Mouse (Mus musculus) heart, embryonic 10.5 days (tissue): ENCODE measurements at regions not wholly inside any gene's neighbourhood (a gene's known extent, or its start where the extent isn't known, plus 50 kb on each side); places are given as distances from the start of the nearest gene placed in this dataset.

Source experiments
- DNase-seq: peaks from one replicate; pipeline ENCODE4 v3.0.0-alpha.2; 2017; ENCODE audit warnings: low spot score
- H3K27ac ChIP-seq: fragments of 300-500 bp; sonication (generic); 2 replicates; pipeline ENCODE4 v1.5.1; 2016; ENCODE audit warnings: mild to moderate bottlenecking
- H3K27me3 ChIP-seq: fragments of 300-500 bp; sonication (generic); 2 replicates; pipeline ENCODE4 v1.6.1; 2016; ENCODE audit warnings: mild to moderate bottlenecking; ENCODE audit not compliant: poor library complexity, insufficient read depth, severe bottlenecking
- H3K36me3 ChIP-seq: fragments of 300-500 bp; sonication (generic); 2 replicates; pipeline ENCODE4 v1.6.1; 2016; ENCODE audit warnings: mild to moderate bottlenecking, moderate library complexity
- H3K4me1 ChIP-seq: fragments of 300-500 bp; sonication (generic); 2 replicates; pipeline ENCODE4 v1.6.1; 2016; ENCODE audit warnings: mild to moderate bottlenecking
- H3K4me3 ChIP-seq: fragments of 300-500 bp; sonication (generic); 2 replicates; pipeline ENCODE4 v1.5.1; 2016; ENCODE audit warnings: mild to moderate bottlenecking, moderate library complexity
- H3K9me3 ChIP-seq: fragments of 300-500 bp; sonication (generic); 2 replicates; pipeline ENCODE4 v1.6.1; 2016; ENCODE audit warnings: mild to moderate bottlenecking, moderate library complexity
- WGBS: fragments of 180-500 bp; shearing (Covaris S2); methylation state at CpG from one replicate; pipeline ENCODE4 v1.1.7; 2016; 5-methylcytosine and 5-hydroxymethylcytosine counted together

- 56% methylated on average over 5 of the region's 5 CpGs for WGBS
- no peak overlapping the region for H3K27ac ChIP-seq
- H3K27me3 ChIP-seq, result no peaks in the 10 kb centered on the region
- no peak for DNase-seq
- no peaks in the 10 kb centered on the region for H3K9me3 ChIP-seq
- H3K4me3 ChIP-seq, result no peak overlapping the region
- H3K36me3 ChIP-seq, result no peaks in the 10 kb centered on the region
- no peaks in the 10 kb centered on the region for H3K4me1 ChIP-seq
These were observed 450.8 kb downstream of the 9430069I07Rik start for GRCm38 (mm10) chr15:33906727-33907479.

GRCm38 (mm10) chr15:33896076-33896475 lies 461.6 kb downstream of the 9430069I07Rik start:
- no peak for DNase-seq
- Histone ChIP-seq H3K27ac (no peak overlapping the region), H3K9me3 (no peaks in the 10 kb centered on the region), H3K36me3 (no peaks in the 10 kb centered on the region), H3K27me3 (no peaks in the 10 kb centered on the region), H3K4me3 (no peak overlapping the region), H3K4me1 (no peaks in the 10 kb centered on the region)
- 87% methylated on average over 2 of the region's 2 CpGs for WGBS

- Histone ChIP-seq H3K4me3 (no peak overlapping the region), H3K4me1 (no peaks in the 10 kb centered on the region), H3K36me3 (no peaks in the 10 kb centered on the region), H3K27me3 (no peaks in the 10 kb centered on the region), H3K9me3 (no peaks in the 10 kb centered on the region), H3K27ac (no peak overlapping the region)
- no peak for DNase-seq
- 87% methylated on average over 4 of the region's 4 CpGs for WGBS
These were observed 467.1 kb downstream of the 9430069I07Rik start for GRCm38 (mm10) chr15:33890606-33891005.

GRCm38 (mm10) chr15:33888865-33889368 lies 468.8 kb downstream of the 9430069I07Rik start:
- 76% methylated on average over 1 of the region's 1 CpGs for WGBS
- Histone ChIP-seq H3K4me3 (no peak overlapping the region), H3K4me1 (no peaks in the 10 kb centered on the region), H3K9me3 (no peaks in the 10 kb centered on the region), H3K27me3 (no peaks in the 10 kb centered on the region), H3K36me3 (no peaks in the 10 kb centered on the region), H3K27ac (no peak overlapping the region)
- DNase-seq, result no peak

- DNase-seq, result no peak
- Histone ChIP-seq H3K4me1 (no peaks in the 10 kb centered on the region), H3K4me3 (no peak overlapping the region), H3K27me3 (no peaks in the 10 kb centered on the region), H3K9me3 (no peaks in the 10 kb centered on the region), H3K27ac (no peak overlapping the region), H3K36me3 (no peaks in the 10 kb centered on the region)
- WGBS, result 48% methylated on average over 3 of the region's 3 CpGs
These were observed 495.4 kb downstream of the 9430069I07Rik start for GRCm38 (mm10) chr15:33862224-33862752.

- Histone ChIP-seq H3K27ac (no peak overlapping the region), H3K9me3 (0 out of 2 replicates have a peak, but pooled peaks cover 4% of the 10 kb centered on the region), H3K4me3 (no peak overlapping the region), H3K4me1 (no peaks in the 10 kb centered on the region), H3K36me3 (no peaks in the 10 kb centered on the region), H3K27me3 (no peaks in the 10 kb centered on the region)
- WGBS, result 71% methylated on average over 1 of the region's 1 CpGs
- no peak for DNase-seq
These were observed 532.1 kb downstream of the 9430069I07Rik start for GRCm38 (mm10) chr15:33825435-33826088.

- H3K4me3 ChIP-seq, result no peak overlapping the region
- H3K4me1 ChIP-seq, result no peaks in the 10 kb centered on the region
- 0 out of 2 replicates have a peak, but pooled peaks cover 4% of the 10 kb centered on the region for H3K9me3 ChIP-seq
- no peak for DNase-seq
- no peaks in the 10 kb centered on the region for H3K36me3 ChIP-seq
- WGBS, result 71% methylated on average over 3 of the region's 3 CpGs
- no peak overlapping the region for H3K27ac ChIP-seq
- no peaks in the 10 kb centered on the region for H3K27me3 ChIP-seq
These were observed 532.8 kb downstream of the 9430069I07Rik start for GRCm38 (mm10) chr15:33824826-33825225.

GRCm38 (mm10) chr15:33780960-33781359 lies 576.7 kb downstream of the 9430069I07Rik start:
- no peak for DNase-seq
- H3K4me3 ChIP-seq, result no peak overlapping the region
- 87% methylated on average over 2 of the region's 2 CpGs for WGBS
- H3K27me3 ChIP-seq, result no peaks in the 10 kb centered on the region
- no peaks in the 10 kb centered on the region for H3K36me3 ChIP-seq
- no peaks in the 10 kb centered on the region for H3K9me3 ChIP-seq
- H3K4me1 ChIP-seq, result no peaks in the 10 kb centered on the region
- H3K27ac ChIP-seq, result no peak overlapping the region

- no peak overlapping the region for H3K4me3 ChIP-seq
- no peaks in the 10 kb centered on the region for H3K36me3 ChIP-seq
- H3K9me3 ChIP-seq, result no peaks in the 10 kb centered on the region
- H3K27me3 ChIP-seq, result no peaks in the 10 kb centered on the region
- H3K27ac ChIP-seq, result no peak overlapping the region
- H3K4me1 ChIP-seq, result no peaks in the 10 kb centered on the region
- 35% methylated on average over 6 of the region's 6 CpGs for WGBS
- no peak for DNase-seq
These were observed 598.2 kb downstream of the 9430069I07Rik start for GRCm38 (mm10) chr15:33759496-33759895.

- no peaks in the 10 kb centered on the region for H3K4me1 ChIP-seq
- no peak for DNase-seq
- no peak overlapping the region for H3K4me3 ChIP-seq
- no peak overlapping the region for H3K27ac ChIP-seq
- no peaks in the 10 kb centered on the region for H3K27me3 ChIP-seq
- H3K36me3 ChIP-seq, result no peaks in the 10 kb centered on the region
- WGBS, result 88% methylated on average over 1 of the region's 1 CpGs
- no peaks in the 10 kb centered on the region for H3K9me3 ChIP-seq
These were observed 598.9 kb downstream of the 9430069I07Rik start for GRCm38 (mm10) chr15:33758771-33759170.
